Mouse (Mus musculus): Measurements from ENCODE around the gene Cfap43. TPM values are rescaled to one million over a fixed set of nuclear protein-coding genes. Genes with fewer than 3 reads are reported as not detected.

Cfap43 gene
- polyA plus RNA-seq, 1 experiment from 2014 or later, result 0.19 TPM

DNA sequence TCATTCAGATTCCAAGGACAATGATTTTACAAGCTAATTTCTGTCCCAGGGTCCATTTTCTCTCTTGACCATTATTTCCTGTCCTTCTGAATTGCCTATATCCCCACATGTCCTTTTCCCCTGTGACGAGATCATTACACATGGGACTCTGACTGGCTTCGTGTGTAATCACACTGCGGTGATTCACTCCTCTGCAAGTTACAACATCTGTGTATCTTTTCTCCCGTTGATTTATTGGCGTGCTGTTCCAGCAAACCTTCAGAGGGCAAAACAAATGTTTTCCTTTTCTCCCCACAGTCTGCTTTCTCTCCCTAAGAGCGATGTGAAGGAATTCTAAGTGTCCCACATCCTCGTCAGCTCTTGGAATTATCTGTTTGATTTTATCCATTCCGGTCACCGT lies 219.3 kb downstream of the Cfap43 start:
- ATAC-seq (ENCODE audit: insufficient read depth, low FRiP score, low TSS enrichment) (no peak), DNase-seq (ENCODE audit: low spot score) (no peak)
- no peaks in the 10 kb centered on the region for H3K9me3 ChIP-seq (ENCODE audit: control insufficient read depth, low read length)
- H3K36me3 ChIP-seq (ENCODE audit: control insufficient read depth, insufficient read depth, low read length), result no peaks in the 10 kb centered on the region
- H3K4me3 ChIP-seq (ENCODE audit: low read depth, low read length), result no peak overlapping the region
- no peaks in the 10 kb centered on the region for H3K27me3 ChIP-seq (ENCODE audit: control insufficient read depth, insufficient read depth, low read length)
- H3K4me1 ChIP-seq (ENCODE audit: control insufficient read depth, insufficient read depth, low read length), result no peaks in the 10 kb centered on the region
- no peak overlapping the region for H3K27ac ChIP-seq (ENCODE audit: low read depth, low read length)
- H3K4me2 ChIP-seq (ENCODE audit: low read depth), result no peak overlapping the region
- H3K9ac ChIP-seq (ENCODE audit: low read length), result no peak overlapping the region
- 50% methylated on average over 9 of the region's 9 CpGs for WGBS

DNA sequence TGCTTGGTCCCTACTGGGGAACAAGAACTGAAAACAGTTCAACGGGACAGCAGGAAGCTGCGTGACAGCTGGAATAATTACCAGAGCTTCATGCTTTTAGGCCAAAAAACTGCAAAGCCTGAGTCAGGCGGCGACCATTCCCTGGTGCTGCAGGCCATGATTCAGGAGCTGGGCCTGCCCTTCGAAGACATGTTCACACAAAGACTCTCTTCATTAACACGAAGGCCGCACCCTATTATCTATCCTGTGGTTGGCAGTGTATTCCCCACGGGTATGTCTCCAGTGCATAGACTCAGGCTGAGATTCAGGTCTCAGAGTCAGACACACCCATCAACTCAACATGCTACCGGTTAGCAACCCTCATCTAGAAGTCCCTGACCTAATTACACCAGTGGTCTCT lies 220.8 kb downstream of the Cfap43 start:
- H3K4me3 ChIP-seq (ENCODE audit: low read depth, low read length), result no peak overlapping the region
- no peak overlapping the region for H3K27ac ChIP-seq (ENCODE audit: low read depth, low read length)
- no peaks in the 10 kb centered on the region for H3K9me3 ChIP-seq (ENCODE audit: control insufficient read depth, low read length)
- H3K9ac ChIP-seq (ENCODE audit: low read length), result no peak overlapping the region
- 79% methylated on average over 9 of the region's 9 CpGs for WGBS
- DNase-seq (ENCODE audit: low spot score), result no peak
- no peaks in the 10 kb centered on the region for H3K36me3 ChIP-seq (ENCODE audit: control insufficient read depth, insufficient read depth, low read length)
- H3K4me1 ChIP-seq (ENCODE audit: control insufficient read depth, insufficient read depth, low read length), result no peaks in the 10 kb centered on the region
- H3K4me2 ChIP-seq (ENCODE audit: low read depth), result no peak overlapping the region
- H3K27me3 ChIP-seq (ENCODE audit: control insufficient read depth, insufficient read depth, low read length), result no peaks in the 10 kb centered on the region
- ATAC-seq (ENCODE audit: insufficient read depth, low FRiP score, low TSS enrichment), result no peak

DNA sequence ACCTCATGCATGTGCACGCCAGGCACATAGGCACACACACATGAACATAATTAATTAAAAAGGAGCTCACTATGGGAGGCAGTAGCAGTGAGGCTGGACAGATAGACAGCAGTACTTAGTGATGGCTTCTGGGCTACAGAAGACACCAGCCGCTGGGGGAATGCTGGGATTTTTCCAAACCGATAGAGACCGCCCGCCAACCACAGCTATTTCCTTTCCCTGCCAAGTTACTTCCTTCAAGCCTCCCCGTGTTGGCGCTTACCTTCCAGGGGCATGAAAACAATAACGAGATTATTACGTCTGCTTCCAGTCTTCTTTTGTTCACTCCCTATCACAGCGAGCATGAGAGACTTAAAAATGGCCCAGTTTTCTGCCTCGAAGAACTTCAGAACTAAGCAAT lies 222.0 kb downstream of the Cfap43 start:
- Histone ChIP-seq H3K4me1 (ENCODE audit: control insufficient read depth, insufficient read depth, low read length) (no peaks in the 10 kb centered on the region), H3K9ac (ENCODE audit: low read length) (no peak overlapping the region), H3K27ac (ENCODE audit: low read depth, low read length) (no peak overlapping the region), H3K36me3 (ENCODE audit: control insufficient read depth, insufficient read depth, low read length) (no peaks in the 10 kb centered on the region), H3K4me3 (ENCODE audit: low read depth, low read length) (no peak overlapping the region), H3K4me2 (ENCODE audit: low read depth) (no peak overlapping the region), H3K9me3 (ENCODE audit: control insufficient read depth, low read length) (no peaks in the 10 kb centered on the region), H3K27me3 (ENCODE audit: control insufficient read depth, insufficient read depth, low read length) (no peaks in the 10 kb centered on the region)
- DNase-seq (ENCODE audit: low spot score) (no peak), ATAC-seq (ENCODE audit: insufficient read depth, low FRiP score, low TSS enrichment) (no peak)
- 96% methylated on average over 11 of the region's 11 CpGs for WGBS

DNA sequence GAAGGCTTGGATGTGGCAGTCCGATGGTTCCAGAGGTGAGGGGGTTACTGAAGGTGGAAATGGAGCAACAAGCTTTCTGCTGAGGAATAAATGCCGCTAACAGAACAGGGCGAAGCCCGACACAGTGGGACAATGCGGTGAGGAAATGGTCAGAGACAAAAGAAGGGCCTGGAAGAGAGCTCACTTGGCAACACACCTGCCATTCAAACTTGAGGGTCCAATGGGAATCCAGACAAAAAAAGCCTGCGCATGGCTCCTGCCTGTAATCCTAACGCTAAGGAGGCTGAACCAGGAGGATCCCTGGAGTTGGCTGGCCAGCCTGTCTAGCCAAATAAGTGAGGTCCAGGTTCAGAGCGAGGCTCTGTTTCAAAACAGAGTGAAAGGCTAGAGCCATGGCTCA lies 222.7 kb downstream of the Cfap43 start:
- Histone ChIP-seq H3K4me3 (ENCODE audit: low read depth, low read length) (no peak overlapping the region), H3K9me3 (ENCODE audit: control insufficient read depth, low read length) (no peaks in the 10 kb centered on the region), H3K9ac (ENCODE audit: low read length) (no peak overlapping the region), H3K36me3 (ENCODE audit: control insufficient read depth, insufficient read depth, low read length) (no peaks in the 10 kb centered on the region), H3K27me3 (ENCODE audit: control insufficient read depth, insufficient read depth, low read length) (no peaks in the 10 kb centered on the region), H3K27ac (ENCODE audit: low read depth, low read length) (no peak overlapping the region), H3K4me2 (ENCODE audit: low read depth) (no peak overlapping the region), H3K4me1 (ENCODE audit: control insufficient read depth, insufficient read depth, low read length) (no peaks in the 10 kb centered on the region)
- WGBS, result 94% methylated on average over 8 of the region's 8 CpGs
- ATAC-seq (ENCODE audit: insufficient read depth, low FRiP score, low TSS enrichment) (no peak), DNase-seq (ENCODE audit: low spot score) (no peak)

DNA sequence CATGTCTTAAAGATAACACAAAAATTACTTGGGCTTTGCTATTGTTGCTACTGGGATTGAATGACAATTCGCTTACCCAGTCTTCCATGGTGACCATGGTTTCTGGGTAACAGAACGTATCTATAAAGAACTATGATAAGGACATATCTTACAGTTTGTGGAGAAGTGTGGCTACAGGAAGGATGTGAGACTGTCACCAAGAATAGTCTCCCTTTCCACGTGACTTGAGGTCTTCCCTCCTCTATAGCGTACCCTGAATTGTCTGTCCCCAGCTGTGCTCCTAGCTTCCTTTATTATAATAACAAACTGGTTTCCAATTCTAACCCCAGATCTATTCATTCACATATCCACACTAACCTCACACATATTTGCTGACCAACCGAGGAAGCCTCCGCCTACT lies 223.4 kb downstream of the Cfap43 start:
- Histone ChIP-seq H3K4me2 (ENCODE audit: low read depth) (no peak overlapping the region), H3K9ac (ENCODE audit: low read length) (no peak overlapping the region), H3K9me3 (ENCODE audit: control insufficient read depth, low read length) (no peaks in the 10 kb centered on the region), H3K4me1 (ENCODE audit: control insufficient read depth, insufficient read depth, low read length) (no peaks in the 10 kb centered on the region), H3K36me3 (ENCODE audit: control insufficient read depth, insufficient read depth, low read length) (no peaks in the 10 kb centered on the region), H3K27me3 (ENCODE audit: control insufficient read depth, insufficient read depth, low read length) (no peaks in the 10 kb centered on the region), H3K4me3 (ENCODE audit: low read depth, low read length) (no peak overlapping the region), H3K27ac (ENCODE audit: low read depth, low read length) (no peak overlapping the region)
- ATAC-seq (ENCODE audit: insufficient read depth, low FRiP score, low TSS enrichment), result no peak
- WGBS, result 95% methylated on average over 6 of the region's 6 CpGs
- no peak for DNase-seq (ENCODE audit: low spot score)

DNA sequence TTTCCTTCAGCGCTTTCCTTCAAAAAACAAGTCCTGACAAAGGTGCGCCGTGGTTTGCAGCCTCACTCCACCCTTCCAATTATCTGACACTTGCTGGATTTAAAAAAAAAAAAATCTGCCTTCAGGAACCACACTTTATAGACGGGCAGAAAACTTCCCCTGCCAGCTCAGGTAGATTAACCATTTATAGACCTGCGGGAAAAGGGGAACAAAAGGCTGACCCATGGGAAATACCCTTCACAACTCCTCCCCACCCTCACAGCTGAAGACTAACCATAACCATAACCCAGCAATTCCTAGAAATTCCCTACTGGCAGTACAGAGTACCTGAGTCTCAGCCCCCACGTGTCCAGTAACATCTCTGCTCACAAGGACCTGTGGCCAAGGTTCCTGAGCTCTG lies 227.1 kb downstream of the Cfap43 start, which contains the start of gene Col17a1:
Gene Col17a1 (minus strand): TSS at position 101 of the 400 bp plus-strand sequence.
- H3K27ac ChIP-seq (ENCODE audit: low read depth, low read length), result no peak within 1 kb of the TSS
- H3K9ac ChIP-seq (ENCODE audit: low read length), result no peak within 1 kb of the TSS
- no peak for ATAC-seq (ENCODE audit: insufficient read depth, low FRiP score, low TSS enrichment)
- H3K4me2 ChIP-seq (ENCODE audit: low read depth), result no peak within 1 kb of the TSS
- no peaks in the 10 kb centered on the region for H3K4me1 ChIP-seq (ENCODE audit: control insufficient read depth, insufficient read depth, low read length)
- no peak within 1 kb of the TSS for H3K4me3 ChIP-seq (ENCODE audit: low read depth, low read length)
- DNase-seq (ENCODE audit: low spot score), result no peak
- 80% methylated on average over 6 of the region's 6 CpGs for WGBS
- no peaks in the 10 kb centered on the region for H3K9me3 ChIP-seq (ENCODE audit: control insufficient read depth, low read length)
- H3K27me3 ChIP-seq (ENCODE audit: control insufficient read depth, insufficient read depth, low read length), result no peaks in the 10 kb centered on the region
- no peaks in the 10 kb centered on the region for H3K36me3 ChIP-seq (ENCODE audit: control insufficient read depth, insufficient read depth, low read length)

DNA sequence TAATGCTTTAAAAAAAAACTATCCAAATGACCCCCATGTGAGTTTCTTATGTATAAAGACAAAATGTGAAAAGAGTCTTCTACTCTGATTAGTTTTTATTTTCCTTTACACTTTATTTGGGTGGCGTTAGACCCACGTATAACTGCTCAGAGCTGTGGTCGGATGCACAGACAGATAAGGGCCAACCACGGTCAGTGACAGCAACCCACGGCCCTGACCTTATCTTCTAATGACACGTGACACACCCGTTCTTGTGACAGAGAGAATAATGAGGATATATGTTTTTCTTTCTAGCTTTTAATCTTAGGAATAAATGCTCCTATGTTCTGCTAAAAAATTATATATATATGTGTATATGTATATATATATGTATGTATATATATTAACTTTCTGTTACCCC lies 229.5 kb downstream of the Cfap43 start:
- Histone ChIP-seq H3K4me1 (ENCODE audit: control insufficient read depth, insufficient read depth, low read length) (no peaks in the 10 kb centered on the region; the same call in 1 of the 2 replicates), H3K9me3 (ENCODE audit: control insufficient read depth, low read length) (no peaks in the 10 kb centered on the region), H3K36me3 (ENCODE audit: control insufficient read depth, insufficient read depth, low read length) (no peaks in the 10 kb centered on the region), H3K4me2 (ENCODE audit: low read depth) (no peak overlapping the region), H3K27me3 (ENCODE audit: control insufficient read depth, insufficient read depth, low read length) (no peaks in the 10 kb centered on the region), H3K27ac (ENCODE audit: low read depth, low read length) (no peak overlapping the region), H3K4me3 (ENCODE audit: low read depth, low read length) (no peak overlapping the region), H3K9ac (ENCODE audit: low read length) (no peak overlapping the region)
- DNase-seq (ENCODE audit: low spot score) (no peak), ATAC-seq (ENCODE audit: insufficient read depth, low FRiP score, low TSS enrichment) (no peak)
- 90% methylated on average over 7 of the region's 7 CpGs for whole genome bisulfite sequencing

Small RNAs within 50 kb of the gene (microRNA-seq; reads per million reads assigned to microRNA genes)
- not detected for gene Gm22240
- not detected for gene Mir8090

Other genes starting within 250 kb of the Cfap43 start
- 0.25 and 0.64 TPM in 2 replicates for gene Col17a1, start 227.2 kb downstream of the Cfap43 start, polyA plus RNA-seq (2014; fragmentation: Nextera tagmentation; extraction: Ambion mirVana)
- 295 and 303 TPM in 2 replicates for gene Sfr1, start 187.6 kb downstream of the Cfap43 start, polyA plus RNA-seq (2014; fragmentation: Nextera tagmentation; extraction: Ambion mirVana)
- gene Gsto1, start 64.3 kb downstream of the Cfap43 start, polyA plus RNA-seq (2014; fragmentation: Nextera tagmentation; extraction: Ambion mirVana), result 130 and 136 TPM in 2 replicates
- 0.99 and 1.3 TPM in 2 replicates for gene Gsto2, start 53.8 kb downstream of the Cfap43 start, polyA plus RNA-seq (2014; fragmentation: Nextera tagmentation; extraction: Ambion mirVana)
- 15.4 and 15.8 TPM in 2 replicates for gene Itprip, start within 50 bp of the Cfap43 start, polyA plus RNA-seq (2014; fragmentation: Nextera tagmentation; extraction: Ambion mirVana)
- gene Cfap58, start 18.4 kb upstream of the Cfap43 start, polyA plus RNA-seq (2014; fragmentation: Nextera tagmentation; extraction: Ambion mirVana), result 0.11 TPM in 2 replicates